Mouse (Mus musculus) myocyte (in vitro differentiated cells): ENCODE data around the gene Lcp2.

ENCODE experiments used
- CEBPB ChIP-seq: IDR thresholded peaks from 2 replicates; pipeline ENCODE4 v1.6.1; 2011; ENCODE audit warnings: mild to moderate bottlenecking, moderate library complexity; ENCODE audit not compliant: poor library complexity, insufficient read depth, severe bottlenecking
- E2F4 ChIP-seq: IDR thresholded peaks from one replicate; pipeline ENCODE4 v1.6.1; 2011; ENCODE audit warnings: mild to moderate bottlenecking, control low read depth, moderate library complexity; ENCODE audit not compliant: insufficient read depth
- MAX ChIP-seq: IDR thresholded peaks from one replicate; pipeline ENCODE4 v1.6.1; 2011; ENCODE audit warnings: low read depth, mild to moderate bottlenecking, control low read depth
- MYOD1 ChIP-seq, 3 experiments: IDR thresholded peaks; one replicate each; pipeline ENCODE4 v1.6.1; 2011; ENCODE audit warnings: control low read depth in 2 of 3, low read depth in 2 of 3, mild to moderate bottlenecking in 2 of 3, moderate library complexity in 1 of 3; ENCODE audit not compliant: insufficient read length in 2 of 3, control insufficient read depth in 1 of 3
- MYOG ChIP-seq, 3 experiments: IDR thresholded peaks; one replicate each; pipeline ENCODE4 v1.6.1; 2011; ENCODE audit warnings: control low read depth in 2 of 3, low read depth in 2 of 3, mild to moderate bottlenecking in 2 of 3; ENCODE audit not compliant: insufficient read length in 2 of 3, control insufficient read depth in 1 of 3, insufficient read depth in 1 of 3
- POLR2A ChIP-seq: IDR thresholded peaks from one replicate; pipeline ENCODE4 v1.6.1; 2011; ENCODE audit warnings: low read depth, mild to moderate bottlenecking, control low read depth, moderate library complexity; ENCODE audit not compliant: insufficient read length
- POLR2AphosphoS2 ChIP-seq: IDR thresholded peaks from one replicate; pipeline ENCODE4 v1.6.1; 2011; ENCODE audit warnings: low read depth, control low read depth; ENCODE audit not compliant: insufficient read length
- REST ChIP-seq: IDR thresholded peaks from one replicate; pipeline ENCODE4 v1.6.1; 2011; ENCODE audit warnings: mild to moderate bottlenecking, control low read depth, moderate library complexity; ENCODE audit not compliant: insufficient read depth, insufficient read length
- SRF ChIP-seq: IDR thresholded peaks from one replicate; pipeline ENCODE4 v1.6.1; 2011; ENCODE audit warnings: low read depth; ENCODE audit not compliant: control insufficient read depth, insufficient read length
- TCF12 ChIP-seq: IDR thresholded peaks from one replicate; pipeline ENCODE4 v1.6.1; 2011; ENCODE audit warnings: mild to moderate bottlenecking, control low read depth; ENCODE audit not compliant: poor library complexity, insufficient read depth, severe bottlenecking
- TCF3 ChIP-seq: IDR thresholded peaks from one replicate; pipeline ENCODE4 v1.6.1; 2011; ENCODE audit warnings: low read depth, control low read depth; ENCODE audit not compliant: insufficient read length
- USF1 ChIP-seq: IDR thresholded peaks from one replicate; pipeline ENCODE4 v1.6.1; 2011; ENCODE audit warnings: low read depth, mild to moderate bottlenecking, control low read depth, moderate library complexity

GRCm38 (mm10) chr11:34058960-34059359, 12.2 kb downstream of the Lcp2 start:
- TF ChIP-seq USF1 (no peak), CEBPB (no peak), E2F4 (no peak), POLR2AphosphoS2 (no peak), POLR2A (no peak), TCF12 (no peak), MYOG (IDR thresholded peaks at IDR 0.05; ENCODE audit: control insufficient read depth in 1 of 3, insufficient read depth in 1 of 3, insufficient read length in 2 of 3, low read depth in 2 of 3) (no peak), MYOD1 (IDR thresholded peaks at IDR 0.05; ENCODE audit: control insufficient read depth in 1 of 3, insufficient read length in 2 of 3, low read depth in 2 of 3) (no peak), MAX (no peak), REST (no peak), SRF (no peak), TCF3 (no peak)
